Mouse (Mus musculus): ENCODE results near the gene Smad6.

DNA sequence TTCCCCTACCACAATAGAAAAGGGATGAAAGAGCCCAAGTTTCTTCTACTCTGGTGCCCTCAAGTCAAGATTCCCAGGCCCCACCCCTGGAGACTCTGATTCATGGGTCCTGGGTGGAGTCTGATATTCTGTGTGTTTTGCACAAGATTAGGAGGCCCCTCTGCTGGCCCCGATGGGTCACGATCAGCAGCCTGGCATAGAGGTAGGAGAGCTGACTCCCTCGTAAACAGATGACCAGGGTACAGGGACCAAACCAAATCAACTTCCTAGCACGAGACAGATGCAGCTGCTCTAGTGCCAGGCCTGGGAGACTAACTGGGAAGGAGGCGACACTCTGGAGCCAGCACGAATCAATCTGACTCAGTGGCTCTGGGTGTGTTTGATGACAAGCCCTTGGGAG lies 51.0 kb downstream of the Smad6 start:
- TF ChIP-seq POLR2A (IDR thresholded peaks at IDR 0.05; ENCODE audit: borderline replicate concordance, control insufficient read depth, low read depth, low read length), result no peak
- no peak for TF ChIP-seq CTCF (IDR thresholded peaks at IDR 0.05; ENCODE audit: control insufficient read depth, insufficient read depth, low read length)
